Comparison of ENCODE assay signal across 8 mouse cellular contexts in genomic region chr9:45955107-45955963, GRCm38 (mm10). TPM values are rescaled to one million over a fixed set of nuclear protein-coding genes. Genes with fewer than 3 reads are reported as not detected.
DNase-seq lines count a peak whose midpoint lies in the region; ATAC-seq and TF ChIP-seq lines count a peak whose summit lies in the region.

Sidt2 (minus strand) TSS chr9:45955258.

- H3K9me3 ChIP-seq in embryonic facial prominence, embryonic 15.5 days (replicated peaks) = no peaks in the 10 kb centered on the region
- no peaks in the 10 kb centered on the region for H3K9me3 ChIP-seq in limb, embryonic 12.5 days
- H3K9me3 ChIP-seq in midbrain, embryonic 14.5 days (ENCODE audit: control insufficient read depth, low read length) = no peaks in the 10 kb centered on the region

- peaks cover 19% of the 10 kb centered on the region for H3K36me3 ChIP-seq in embryonic facial prominence, embryonic 15.5 days
- peaks cover 29% of the 10 kb centered on the region for H3K36me3 ChIP-seq in limb, embryonic 12.5 days
- H3K36me3 ChIP-seq in midbrain, embryonic 14.5 days (ENCODE audit: control insufficient read depth, insufficient read depth, low read length) = peaks cover 18% of the 10 kb centered on the region

- peaks cover 30% of the 10 kb centered on the region for H3K4me1 ChIP-seq in bone marrow macrophage, adult 2 months (ENCODE audit: control insufficient read depth, insufficient read depth, low read length)
- H3K4me1 ChIP-seq in embryonic facial prominence, embryonic 15.5 days = peaks cover 38% of the 10 kb centered on the region
- peaks cover 30% of the 10 kb centered on the region for H3K4me1 ChIP-seq in limb, embryonic 12.5 days (replicated peaks)
- peaks cover 18% of the 10 kb centered on the region for H3K4me1 ChIP-seq in midbrain, embryonic 14.5 days (ENCODE audit: control insufficient read depth, insufficient read depth, low read length)

- no peaks in the 10 kb centered on the region for H3K27me3 ChIP-seq in embryonic facial prominence, embryonic 15.5 days
- H3K27me3 ChIP-seq in limb, embryonic 12.5 days = no peaks in the 10 kb centered on the region
- no peaks in the 10 kb centered on the region for H3K27me3 ChIP-seq in midbrain, embryonic 14.5 days (ENCODE audit: control insufficient read depth, insufficient read depth, low read length)

- no peak for TF ChIP-seq CTCF in bone marrow macrophage, adult 2 months (IDR thresholded peaks at IDR 0.05; ENCODE audit: low read depth, low read length)

- peak within 1 kb of the TSS; percentile 66 for H3K4me3 ChIP-seq in bone marrow macrophage, adult 2 months (ENCODE audit: insufficient read depth, low read length)
- peak within 1 kb of the TSS; percentile 86 for H3K4me3 ChIP-seq in embryonic facial prominence, embryonic 15.5 days (replicated peaks)
- peak within 1 kb of the TSS; percentile 88 for H3K4me3 ChIP-seq in limb, embryonic 12.5 days (replicated peaks)
- peak within 1 kb of the TSS; percentile 86 for H3K4me3 ChIP-seq in midbrain, embryonic 14.5 days (replicated peaks; ENCODE audit: low read depth, low read length)

- TF ChIP-seq POLR2A in bone marrow macrophage, adult 2 months (IDR thresholded peaks at IDR 0.05; ENCODE audit: borderline replicate concordance, low read depth, low read length) = no peak

- H3K4me2 ChIP-seq in embryonic facial prominence, embryonic 15.5 days (replicated peaks) = peak within 1 kb of the TSS; percentile 84
- H3K4me2 ChIP-seq in limb, embryonic 12.5 days = peak within 1 kb of the TSS; percentile 84
- H3K4me2 ChIP-seq in midbrain, embryonic 14.5 days (ENCODE audit: low read length) = peak within 1 kb of the TSS; percentile 93

- peak within 1 kb of the TSS; percentile 92 for H3K9ac ChIP-seq in embryonic facial prominence, embryonic 15.5 days
- peak within 1 kb of the TSS; percentile 94 for H3K9ac ChIP-seq in limb, embryonic 12.5 days (replicated peaks)
- H3K9ac ChIP-seq in midbrain, embryonic 14.5 days (replicated peaks; ENCODE audit: low read length) = peak within 1 kb of the TSS; percentile 86

- peak; percentile 86 to 88 for DNase-seq in B cell, adult 2 months
- DNase-seq in heart, adult 8-10 months (ENCODE audit: low spot score) = peak; percentile 91
- DNase-seq in kidney, adult 8-10 months = peak; percentile 86 to 91
- DNase-seq in midbrain, embryonic 14.5 days = peak; percentile 96
- peak; percentile 82 to 86 for DNase-seq in spleen, adult 18-20 months

- peak; percentile 95 for ATAC-seq in embryonic facial prominence, embryonic 15.5 days (ENCODE audit: insufficient number of reproducible peaks, low FRiP score, low TSS enrichment, low read depth)
- peak; percentile 95 for ATAC-seq in limb, embryonic 12.5 days (ENCODE audit: insufficient number of reproducible peaks, insufficient read depth, low FRiP score, low TSS enrichment, low read depth)
- peak; percentile 94 for ATAC-seq in midbrain, embryonic 14.5 days (ENCODE audit: low FRiP score, low TSS enrichment)

- peak within 1 kb of the TSS; percentile 30 for H3K27ac ChIP-seq in bone marrow macrophage, adult 2 months (ENCODE audit: insufficient read depth, low read depth, low read length)
- peak within 1 kb of the TSS; percentile 95 for H3K27ac ChIP-seq in embryonic facial prominence, embryonic 15.5 days (replicated peaks)
- peak within 1 kb of the TSS; percentile 90 for H3K27ac ChIP-seq in limb, embryonic 12.5 days
- peak within 1 kb of the TSS; percentile 77 for H3K27ac ChIP-seq in midbrain, embryonic 14.5 days (replicated peaks; ENCODE audit: low read depth, low read length)

- 1% methylated on average over 46 of the region's 48 CpGs for WGBS in embryonic facial prominence, embryonic 15.5 days
- under 1% methylated on average over 42 of the region's 48 CpGs for WGBS in limb, embryonic 12.5 days
- 1% methylated on average over 48 of the region's 48 CpGs for WGBS in midbrain, embryonic 14.5 days

RNA-seq across cellular contexts. Expression of gene Sidt2, which starts in this region (rescaled TPM):
- 110 and 122 TPM in 2 replicates for polyA plus RNA-seq in bone marrow macrophage, adult 2 months (2012; ENCODE audit: insufficient read depth, insufficient read length, missing spikeins)
- 62.1 and 62.3 TPM in 2 replicates for polyA plus RNA-seq in embryonic facial prominence, embryonic 15.5 days (2015; fragmentation: Nextera tagmentation; extraction: Ambion mirVana)
- 10 to 100 TPM; 62.1 to 77.4 (median 69.0) TPM for total RNA-seq in heart, adult 8-10 months (2022)
- polyA plus RNA-seq in limb, embryonic 12.5 days (2016; fragmentation: Nextera tagmentation; extraction: Ambion mirVana) = 34.5 and 38.4 TPM in 2 replicates
- 40.3 and 40.5 TPM in 2 replicates for polyA plus RNA-seq in midbrain, embryonic 14.5 days (2014; fragmentation: Nextera tagmentation; extraction: Ambion mirVana)

Comparison
In these comparisons a context has a peak if more than half of its experiments do, and no peak if none do; other contexts are left out.
1. Peak in every context shown above with its lines: DNase-seq, ATAC-seq, H3K4me3 ChIP-seq and H3K27ac ChIP-seq.
2. H3K27ac ChIP-seq: peak in every context shown above with its lines; median percentile 95 in embryonic facial prominence, embryonic 15.5 days; 90 in limb, embryonic 12.5 days; 77 in midbrain, embryonic 14.5 days; 30 in bone marrow macrophage, adult 2 months.